8 mouse cellular contexts compared by ENCODE assay signal in genomic region chr9:107975399-107976386, GRCm38 (mm10). TPM values are rescaled to one million over a fixed set of nuclear protein-coding genes. Genes with fewer than 3 reads are reported as not detected.
A peak's percentile ranks its signal among the peaks of the same experiment; 100 is the strongest.
DNase-seq lines count a peak whose midpoint lies in the region; ATAC-seq and TF ChIP-seq lines count a peak whose summit lies in the region.

Uba7 (plus strand) TSS chr9:107975505.

- H3K9ac ChIP-seq in forebrain, embryonic 11.5 days (ENCODE audit: low read length) = no peak within 1 kb of the TSS
- H3K9ac ChIP-seq in forebrain, embryonic 16.5 days (replicated peaks; ENCODE audit: low read depth, low read length) = no peak within 1 kb of the TSS
- H3K9ac ChIP-seq in lung, postnatal 0 days (replicated peaks; ENCODE audit: low read depth) = peak within 1 kb of the TSS; percentile 36

- H3K4me1 ChIP-seq in forebrain, embryonic 11.5 days (replicated peaks; ENCODE audit: control insufficient read depth, insufficient read depth, low read length) = no peaks in the 10 kb centered on the region
- no peaks in the 10 kb centered on the region for H3K4me1 ChIP-seq in forebrain, embryonic 16.5 days (replicated peaks; ENCODE audit: control insufficient read depth, insufficient read depth, low read length)
- H3K4me1 ChIP-seq in lung, postnatal 0 days (ENCODE audit: insufficient read depth, low read depth, low read length) = peaks cover 11% of the 10 kb centered on the region; the same call in 1 of the 2 replicates

- no peak for TF ChIP-seq CTCF in lung, postnatal 0 days (IDR thresholded peaks at IDR 0.05)

- H3K27ac ChIP-seq in forebrain, embryonic 11.5 days (ENCODE audit: low read depth, low read length) = peak within 1 kb of the TSS; percentile 14; the same call in 1 of the 2 replicates
- H3K27ac ChIP-seq in forebrain, embryonic 16.5 days (ENCODE audit: low read length) = no peak within 1 kb of the TSS
- H3K27ac ChIP-seq in lung, postnatal 0 days (ENCODE audit: low read length) = peak within 1 kb of the TSS; percentile 78

- no peak for TF ChIP-seq EP300 in lung, postnatal 0 days (IDR thresholded peaks at IDR 0.05)

- ATAC-seq in forebrain, embryonic 11.5 days (replicated peaks; ENCODE audit: low FRiP score) = no peak
- ATAC-seq in forebrain, embryonic 16.5 days = no peak
- peak; percentile 73 for ATAC-seq in lung, postnatal 0 days

- H3K4me3 ChIP-seq in forebrain, embryonic 11.5 days (ENCODE audit: low read depth, low read length) = no peak within 1 kb of the TSS
- no peak within 1 kb of the TSS for H3K4me3 ChIP-seq in forebrain, embryonic 16.5 days (replicated peaks; ENCODE audit: low read length)
- H3K4me3 ChIP-seq in lung, postnatal 0 days (ENCODE audit: low read depth, low read length) = peak within 1 kb of the TSS; percentile 14

- no peaks in the 10 kb centered on the region for H3K27me3 ChIP-seq in forebrain, embryonic 11.5 days (ENCODE audit: control insufficient read depth, insufficient read depth, low read length)
- no peaks in the 10 kb centered on the region for H3K27me3 ChIP-seq in forebrain, embryonic 16.5 days (replicated peaks; ENCODE audit: control insufficient read depth, insufficient read depth, low read length)
- no peaks in the 10 kb centered on the region for H3K27me3 ChIP-seq in lung, postnatal 0 days (replicated peaks; ENCODE audit: insufficient read depth, low read length)

- 78% methylated on average over 12 of the region's 12 CpGs for WGBS in forebrain, embryonic 11.5 days
- 75% methylated on average over 12 of the region's 12 CpGs for WGBS in forebrain, embryonic 16.5 days
- 57% methylated on average over 12 of the region's 12 CpGs for WGBS in lung, postnatal 0 days

- H3K4me2 ChIP-seq in forebrain, embryonic 11.5 days (ENCODE audit: low read depth, low read length, severe bottlenecking) = no peak within 1 kb of the TSS
- H3K4me2 ChIP-seq in forebrain, embryonic 16.5 days (ENCODE audit: low read length) = no peak within 1 kb of the TSS
- peak within 1 kb of the TSS; percentile 60 for H3K4me2 ChIP-seq in lung, postnatal 0 days (replicated peaks; ENCODE audit: low read depth, low read length)

- DNase-seq in forebrain, embryonic 11.5 days (ENCODE audit: low spot score) = no peak
- DNase-seq in T-cell, adult 2 months (ENCODE audit: low spot score) = peak; percentile 52
- DNase-seq in gonadal fat pad, adult 2 months (ENCODE audit: low read depth) = no peak
- peak; percentile 24 to 37 for DNase-seq in kidney, adult 8-10 months
- peak; percentile 84 for DNase-seq in lung, postnatal 0 days (ENCODE audit: low spot score)
- peak; percentile 41 to 51 for DNase-seq in thymus, postnatal 36 days
- DNase-seq in right cerebral cortex, postnatal 14 days = no peak

- H3K36me3 ChIP-seq in forebrain, embryonic 11.5 days (ENCODE audit: control insufficient read depth, insufficient read depth, low read length) = peaks cover 3% of the 10 kb centered on the region; the same call in 1 of the 2 replicates
- no peaks in the 10 kb centered on the region; the same call in 1 of the 2 replicates for H3K36me3 ChIP-seq in forebrain, embryonic 16.5 days (ENCODE audit: control insufficient read depth, insufficient read depth)
- H3K36me3 ChIP-seq in lung, postnatal 0 days (ENCODE audit: insufficient read depth, low read length) = 0 out of 2 replicates have a peak, but pooled peaks cover 12% of the 10 kb centered on the region

- H3K9me3 ChIP-seq in forebrain, embryonic 11.5 days (ENCODE audit: control insufficient read depth, low read length) = no peaks in the 10 kb centered on the region
- no peaks in the 10 kb centered on the region for H3K9me3 ChIP-seq in forebrain, embryonic 16.5 days (ENCODE audit: control insufficient read depth, low read length)
- H3K9me3 ChIP-seq in lung, postnatal 0 days (ENCODE audit: low read length) = no peaks in the 10 kb centered on the region

RNA-seq across cellular contexts. Expression of gene Uba7, which starts in this region (rescaled TPM):
- polyA plus RNA-seq in forebrain, embryonic 11.5 days (2014; fragmentation: Nextera tagmentation; extraction: Ambion mirVana) = 7.9 and 8.4 TPM in 2 replicates
- polyA plus RNA-seq in forebrain, embryonic 16.5 days (2015; fragmentation: Nextera tagmentation; extraction: Ambion mirVana) = 3.2 and 3.7 TPM in 2 replicates
- polyA plus RNA-seq in gonadal fat pad, adult 2 months (2012; rRNA removed) = 43.3 and 65.1 TPM in 2 replicates
- 33.2 and 33.3 TPM in 2 replicates for polyA plus RNA-seq in lung, postnatal 0 days (2015; fragmentation: Nextera tagmentation; extraction: Ambion mirVana)

Comparison
In these comparisons a context has a peak if more than half of its experiments do, and no peak if none do; other contexts are left out.
1. DNase-seq: peak in T-cell, adult 2 months (single experiment), kidney, adult 8-10 months (2 of 2), lung, postnatal 0 days (single experiment) and thymus, postnatal 36 days (2 of 2); none in forebrain, embryonic 11.5 days (single experiment), gonadal fat pad, adult 2 months (single experiment) and right cerebral cortex, postnatal 14 days (single experiment).